Mouse (Mus musculus) CH12.LX (cell line): Measurements from ENCODE around the gene Zbtb20. TPM values are rescaled to one million over a fixed set of nuclear protein-coding genes. Genes with fewer than 3 reads are reported as not detected.
A peak's percentile ranks its signal among the peaks of the same experiment; 100 is the strongest.

Source experiments
- DNase-seq: peaks from one replicate; pipeline ENCODE4 v3.0.0-alpha.2; 2013; ENCODE audit errors: extremely low read depth
- H3K27ac ChIP-seq: 2 replicates; pipeline ENCODE4 v1.5.1; 2012; ENCODE audit warnings: low read depth, mild to moderate bottlenecking, control low read depth, moderate library complexity; ENCODE audit not compliant: insufficient read depth
- H3K27me3 ChIP-seq: replicated peaks from 2 replicates; pipeline ENCODE3; 2012; ENCODE audit warnings: inconsistent platforms
- H3K36me3 ChIP-seq, 2 experiments: replicated peaks in 1 of 2; 2 replicates each; pipeline versions ENCODE3 to v1.6.1; 2012; ENCODE audit warnings: inconsistent platforms in 1 of 2, low read length in 1 of 2, mild to moderate bottlenecking in 1 of 2, mixed read lengths in 1 of 2, moderate library complexity in 1 of 2; ENCODE audit not compliant: control insufficient read depth in 1 of 2, insufficient read depth in 1 of 2
- H3K4me1 ChIP-seq, 2 experiments: 2 replicates each; pipeline ENCODE4 v1.6.1; 2012; ENCODE audit warnings: inconsistent platforms in 1 of 2, moderate library complexity in 1 of 2; ENCODE audit not compliant: insufficient read depth in 2 of 2, control insufficient read depth in 1 of 2
- H3K4me2 ChIP-seq: 2 replicates; pipeline ENCODE4 v1.6.1; 2012; ENCODE audit warnings: low read depth, mild to moderate bottlenecking, control low read depth; ENCODE audit not compliant: poor library complexity, insufficient read depth, severe bottlenecking
- H3K4me3 ChIP-seq, 3 experiments: fragments of 150-350 bp in 1 of 3; sonication (generic) in 1 of 3; replicated peaks in 1 of 3; 2 replicates each; pipeline versions ENCODE3 to v1.5.1; 2011 to 2012; ENCODE audit warnings: low read depth in 2 of 3, low read length in 2 of 3, mild to moderate bottlenecking in 2 of 3, moderate library complexity in 2 of 3, control low read depth in 1 of 3, improper control_type of control experiment in 1 of 3, inconsistent platforms in 1 of 3, mixed read lengths in 1 of 3; ENCODE audit not compliant: poor library complexity in 1 of 3
- H3K79me2 ChIP-seq: replicated peaks from 2 replicates; pipeline ENCODE4 v1.6.1; 2012; ENCODE audit warnings: mild to moderate bottlenecking, moderate library complexity; ENCODE audit not compliant: control insufficient read depth, poor library complexity, insufficient read depth, severe bottlenecking; ENCODE audit errors: extremely low read depth
- H3K9ac ChIP-seq: 2 replicates; pipeline ENCODE4 v1.6.1; 2012; ENCODE audit warnings: low read depth, mild to moderate bottlenecking, control low read depth, moderate library complexity; ENCODE audit not compliant: insufficient read depth
- H3K9me3 ChIP-seq: replicated peaks from 2 replicates; pipeline ENCODE3; 2012; ENCODE audit warnings: low read length, inconsistent platforms, mixed read lengths
- CHD1 ChIP-seq: IDR thresholded peaks from 2 replicates; pipeline ENCODE4 v1.6.1; 2012; ENCODE audit warnings: low read depth, low read length, improper control_type of control experiment, inconsistent platforms
- CHD2 ChIP-seq: IDR thresholded peaks from 2 replicates; pipeline ENCODE4 v1.6.1; 2011; ENCODE audit warnings: low read length, improper control_type of control experiment
- ELF1 ChIP-seq: IDR thresholded peaks from 2 replicates; pipeline ENCODE4 v1.6.1; 2014; ENCODE audit warnings: low read depth, mild to moderate bottlenecking, inconsistent platforms, low read length, improper control_type of control experiment
- EP300 ChIP-seq: IDR thresholded peaks from 2 replicates; pipeline ENCODE4 v1.6.1; 2011; ENCODE audit warnings: low read length, improper control_type of control experiment
- ETS1 ChIP-seq: conservative IDR thresholded peaks from 2 replicates; pipeline ENCODE4 v1.6.1; 2012; ENCODE audit warnings: low read depth, mild to moderate bottlenecking, inconsistent platforms, low read length, improper control_type of control experiment, moderate library complexity
- IRF4 ChIP-seq: IDR thresholded peaks from 2 replicates; pipeline ENCODE4 v1.6.1; 2014; ENCODE audit warnings: low read depth, mild to moderate bottlenecking, inconsistent platforms, low read length, improper control_type of control experiment
- MAZ ChIP-seq: IDR thresholded peaks from 2 replicates; pipeline ENCODE4 v1.6.1; 2012; ENCODE audit warnings: low read depth, mild to moderate bottlenecking, inconsistent platforms, low read length, improper control_type of control experiment, moderate library complexity
- MEF2A ChIP-seq: IDR thresholded peaks from 2 replicates; pipeline ENCODE4 v1.6.1; 2014; ENCODE audit warnings: low read depth, mild to moderate bottlenecking, inconsistent platforms, low read length, improper control_type of control experiment, borderline replicate concordance
- MXI1 ChIP-seq: IDR thresholded peaks from 2 replicates; pipeline ENCODE4 v1.6.1; 2011; ENCODE audit warnings: mild to moderate bottlenecking, low read depth, low read length, improper control_type of control experiment
- MYC ChIP-seq: IDR thresholded peaks from 2 replicates; pipeline ENCODE4 v1.6.1; 2011; ENCODE audit warnings: low read depth, mild to moderate bottlenecking, improper control_type of control experiment, low read length
- NELFE ChIP-seq: IDR thresholded peaks from 2 replicates; pipeline ENCODE4 v1.6.1; 2011; ENCODE audit warnings: low read depth, low read length, improper control_type of control experiment
- NRF1 ChIP-seq: IDR thresholded peaks from 2 replicates; pipeline ENCODE4 v1.6.1; 2014; ENCODE audit warnings: low read depth, mild to moderate bottlenecking, inconsistent platforms, low read length, improper control_type of control experiment, moderate library complexity
- POLR2AphosphoS2 ChIP-seq: IDR thresholded peaks from 2 replicates; pipeline ENCODE4 v1.6.1; 2011; ENCODE audit warnings: low read depth, low read length, improper control_type of control experiment
- SIN3A ChIP-seq: IDR thresholded peaks from 2 replicates; pipeline ENCODE4 v1.6.1; 2012; ENCODE audit warnings: low read length, improper control_type of control experiment, inconsistent platforms
- USF2 ChIP-seq: conservative IDR thresholded peaks from 2 replicates; pipeline ENCODE4 v1.6.1; 2011; ENCODE audit warnings: low read depth, low read length, improper control_type of control experiment
- ZMIZ1 ChIP-seq: IDR thresholded peaks from 2 replicates; pipeline ENCODE4 v1.6.1; 2012; ENCODE audit warnings: low read depth, mild to moderate bottlenecking, inconsistent platforms, low read length, improper control_type of control experiment
- ZNF384 ChIP-seq: IDR thresholded peaks from 2 replicates; pipeline ENCODE4 v1.6.1; 2012; ENCODE audit warnings: low read depth, low read length, improper control_type of control experiment, inconsistent platforms
- dilution Hi-C: fragments of 300-500 bp; cut with MboI; formaldehyde crosslinking; loops from 2 replicates; pipeline ENCODE4 v1.14.3; 2020; ENCODE audit warnings: low sequenced_read_pairs; ENCODE audit not compliant: extremely low pct_unique_long_range_greater_than_20kb, extremely low pct_ligation_motif_present
- in situ Hi-C: fragments of 300-500 bp; cut with MboI; formaldehyde crosslinking; loops from 3 replicates; pipeline ENCODE4 v1.14.3; 2019; ENCODE audit warnings: low sequenced_read_pairs, low pct_ligation_motif_present, low pct_unique_long_range_greater_than_20kb, mixed read lengths
- polyA plus RNA-seq: library from polyadenylated mRNA; unstranded; fragments of >175 nt; gene quantifications from 2 replicates; pipeline ENCODE4 v1.2.1, GENCODE M21; 2012; ENCODE audit warnings: low read depth; ENCODE audit not compliant: insufficient read length
- total RNA-seq, 2 experiments: library from RNA; depleted of rRNA; stranded (reverse); fragments of 300-350 nt in 1 of 2; fragments of >200 nt in 1 of 2; gene quantifications; 2 replicates each; pipeline ENCODE4 v1.2.3; 2012 to 2014

The Zbtb20 gene
- total and polyA plus RNA-seq, 3 experiments, result 24.9 to 58.0 (median 51.6) TPM

- Histone ChIP-seq H3K79me2 (peaks cover 16% of the 10 kb centered on the region), H3K9ac (no peak overlapping the region), H3K4me1 (peaks cover 6 to 11% of the 10 kb centered on the region in 2 experiments; a peak in 3 of 4 replicates), H3K36me3 (peaks cover 2 to 16% of the 10 kb centered on the region in 2 experiments), H3K4me3 (no peak overlapping the region), H3K27ac (no peak overlapping the region), H3K9me3 (no peaks in the 10 kb centered on the region), H3K27me3 (no peaks in the 10 kb centered on the region), H3K4me2 (no peak overlapping the region)
- in situ Hi-C loops (no loop called here), dilution Hi-C loops (no loop called here)
- no peak for TF ChIP-seq NELFE
- no peak for TF ChIP-seq ELF1
- no peak for TF ChIP-seq MXI1
- no peak for TF ChIP-seq ZMIZ1
- DNase-seq, result no peak
Observed at GRCm38 (mm10) chr16:43443034-43443433, 567.4 kb downstream of the Zbtb20 start.

DNA sequence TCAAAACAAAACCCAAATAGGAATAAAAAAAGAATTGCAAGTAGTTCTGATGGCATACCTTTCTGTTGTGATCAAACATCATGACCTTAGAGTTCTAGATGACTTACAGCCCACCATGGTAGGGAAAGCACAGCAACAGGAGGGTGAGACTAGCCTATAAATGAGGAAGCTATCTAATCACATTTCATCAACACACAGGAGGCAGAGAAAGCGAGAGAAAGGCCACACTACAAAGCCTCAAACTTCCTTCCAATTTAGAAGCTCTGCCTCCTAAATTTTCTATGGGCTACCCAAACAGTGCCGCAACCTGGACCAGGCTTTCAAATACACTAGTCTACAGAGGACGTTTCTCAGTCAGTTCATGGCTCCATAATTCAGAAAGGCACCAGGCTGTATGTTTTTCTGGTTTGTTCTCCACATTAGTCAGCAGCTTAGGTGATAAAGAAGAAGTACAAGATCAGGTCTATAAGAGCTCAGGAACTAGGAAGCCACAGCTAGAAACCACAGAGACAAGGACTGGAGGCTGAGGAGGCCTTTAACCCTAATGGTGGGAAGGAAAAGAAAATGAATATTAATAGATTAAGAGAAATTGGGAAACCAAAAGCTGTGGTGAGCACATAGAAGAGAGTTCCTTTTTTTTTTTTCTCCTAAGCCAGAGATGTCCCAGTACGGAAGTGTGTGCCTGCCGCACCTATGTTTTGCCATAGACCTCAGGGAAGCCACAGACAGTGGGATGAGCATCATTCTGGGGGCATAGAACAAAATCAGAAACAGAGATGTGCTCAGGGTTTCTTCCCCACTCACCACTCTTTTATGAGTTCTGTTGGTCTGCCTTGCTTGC, 572.7 kb downstream of the Zbtb20 start:
- H3K27ac ChIP-seq, result no peak overlapping the region; the same call in 1 of the 2 replicates
- dilution Hi-C loops, result no loop called here
- TF ChIP-seq CHD2 (no peak), ETS1 (no peak), NRF1 (no peak), CHD1 (peak; percentile 51; the same call in 1 of the 2 replicates), SIN3A (peak; percentile 41; the same call in 1 of the 2 replicates), IRF4 (0 out of 2 replicates have a peak, but pooled peaks have one; percentile 14), EP300 (peak; percentile 53), ZNF384 (0 out of 2 replicates have a peak, but pooled peaks have one; percentile 30), MYC (peak; percentile 45; the same call in 1 of the 2 replicates), MEF2A (0 out of 2 replicates have a peak, but pooled peaks have one; percentile 16), USF2 (no peak), MAZ (no peak), POLR2AphosphoS2 (no peak), ELF1 (0 out of 2 replicates have a peak, but pooled peaks have one; percentile 21)
- TF ChIP-seq, all 38 proteins: peak for 8

More for the DNA sequence above, 572.7 kb downstream of the Zbtb20 start:
- DNase-seq, result no peak
- Histone ChIP-seq H3K27me3 (no peaks in the 10 kb centered on the region), H3K36me3 (peaks cover 0 to 5% of the 10 kb centered on the region in 2 experiments), H3K4me3 (no peak overlapping the region), H3K79me2 (peaks cover 11% of the 10 kb centered on the region; the same call in 1 of the 2 replicates), H3K9ac (no peak overlapping the region), H3K4me1 (peaks cover 13 to 49% of the 10 kb centered on the region in 2 experiments), H3K4me2 (no peak overlapping the region), H3K9me3 (no peaks in the 10 kb centered on the region)
- in situ Hi-C loops, result no loop called here
